Mouse (Mus musculus) stomach, postnatal 0 days (tissue): ENCODE results near the gene Anxa7. TPM values are rescaled to one million over a fixed set of nuclear protein-coding genes. Genes with fewer than 3 reads are reported as not detected.
A peak's percentile ranks its signal among the peaks of the same experiment; 100 is the strongest.

ENCODE experiments used
- ATAC-seq: fragments of 200-750 bp; cut with Nextera tagmentation; 2 replicates; pipeline ENCODE4 v1.8.0; 2017; ENCODE audit not compliant: low FRiP score, low TSS enrichment
- DNase-seq: peaks from one replicate; pipeline ENCODE4 v3.0.0-alpha.2; 2016; ENCODE audit warnings: low spot score
- H3K27ac ChIP-seq: fragments of 300-500 bp; sonication (generic); replicated peaks from 2 replicates; pipeline ENCODE4 v1.5.1; 2014; ENCODE audit warnings: mild to moderate bottlenecking, control low read depth
- H3K27me3 ChIP-seq: fragments of 300-500 bp; sonication (generic); 2 replicates; pipeline ENCODE4 v1.6.1; 2014; ENCODE audit warnings: low read length; ENCODE audit not compliant: control insufficient read depth, insufficient read depth
- H3K36me3 ChIP-seq: fragments of 300-500 bp; sonication (generic); 2 replicates; pipeline ENCODE4 v1.6.1; 2014; ENCODE audit warnings: low read length, mixed read lengths; ENCODE audit not compliant: control insufficient read depth, insufficient read depth
- H3K4me1 ChIP-seq: fragments of 300-500 bp; sonication (generic); replicated peaks from 2 replicates; pipeline ENCODE4 v1.6.1; 2014; ENCODE audit warnings: antibody characterized with exemption; ENCODE audit not compliant: control insufficient read depth, insufficient read depth
- H3K4me2 ChIP-seq: fragments of 300-500 bp; sonication (generic); replicated peaks from 2 replicates; pipeline ENCODE4 v1.6.1; 2014; ENCODE audit warnings: low read depth, mild to moderate bottlenecking, control low read depth, moderate library complexity
- H3K4me3 ChIP-seq: fragments of 300-500 bp; sonication (generic); 2 replicates; pipeline ENCODE4 v1.5.1; 2014; ENCODE audit warnings: low read depth, low read length, control low read depth
- H3K9ac ChIP-seq: fragments of 300-500 bp; sonication (generic); 2 replicates; pipeline ENCODE4 v1.6.1; 2014; ENCODE audit warnings: mild to moderate bottlenecking, low read length, control low read depth, mixed read lengths
- H3K9me3 ChIP-seq: fragments of 300-500 bp; sonication (generic); 2 replicates; pipeline ENCODE4 v1.6.1; 2016; ENCODE audit warnings: low read length; ENCODE audit not compliant: control insufficient read depth
- CTCF ChIP-seq: IDR thresholded peaks from 2 replicates; pipeline ENCODE4 v1.5.1; 2016; ENCODE audit warnings: antibody characterized with exemption, low read depth, mild to moderate bottlenecking, moderate library complexity
- EP300 ChIP-seq: optimal IDR thresholded peaks from 2 replicates; pipeline ENCODE3; 2016; ENCODE audit warnings: antibody characterized with exemption
- WGBS: fragments of 180-500 bp; shearing (Covaris S2); extraction: QIAGEN DNeasy Blood & Tissue Kit; methylation state at CpG from one replicate; pipeline ENCODE4 v1.1.7; 2014; 5-methylcytosine and 5-hydroxymethylcytosine counted together
- polyA plus RNA-seq: library from polyadenylated mRNA; unstranded; fragments of >200 nt; fragmentation: Nextera tagmentation; extraction: Ambion mirVana; gene quantifications from 2 replicates; pipeline ENCODE4 v1.2.1, GENCODE M21; 2015

Gene Anxa7
- polyA plus RNA-seq, 1 experiment from 2014 or later: 82.4 TPM

DNA sequence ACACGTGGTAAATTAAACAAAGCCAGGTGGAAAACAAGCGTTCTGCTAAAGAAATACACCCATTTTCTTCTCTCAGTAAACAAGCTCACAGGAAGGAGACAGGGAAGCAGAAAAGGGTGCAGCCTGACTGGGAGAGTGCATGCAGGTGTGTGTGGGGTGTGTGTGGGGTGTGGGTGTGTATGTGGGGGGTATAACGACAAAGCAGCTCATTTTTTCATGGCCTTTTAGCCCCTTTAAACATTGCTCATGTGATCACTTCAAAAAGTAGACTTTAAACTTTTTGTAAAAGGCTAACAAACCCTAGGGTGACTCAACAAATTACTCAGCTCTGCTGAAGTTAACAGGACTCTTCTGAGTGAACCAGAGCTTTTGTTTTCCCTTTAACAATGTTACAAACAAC lies 1.5 kb downstream of the Anxa7 start:
- H3K4me1 ChIP-seq: 0 out of 2 replicates have a peak, but pooled peaks cover 2% of the 10 kb centered on the region
- H3K9me3 ChIP-seq: no peaks in the 10 kb centered on the region
- peak overlapping the region; percentile 97 for H3K27ac ChIP-seq
- DNase-seq (peak; percentile 61), ATAC-seq (peak; percentile 73)
- WGBS: 24% methylated on average over 3 of the region's 3 CpGs
- no peaks in the 10 kb centered on the region for H3K36me3 ChIP-seq
- no peak for TF ChIP-seq CTCF
- TF ChIP-seq EP300: peak; percentile 10
- H3K27me3 ChIP-seq: no peaks in the 10 kb centered on the region
- H3K4me3 ChIP-seq: peak overlapping the region; percentile 72; the same call in 1 of the 2 replicates
- H3K9ac ChIP-seq: no peak overlapping the region
- H3K4me2 ChIP-seq: peak overlapping the region; percentile 78; the same call in 1 of the 2 replicates

- no peaks in the 10 kb centered on the region for H3K9me3 ChIP-seq
- no peak overlapping the region for H3K9ac ChIP-seq
- DNase-seq (no peak), ATAC-seq (no peak)
- peak overlapping the region; percentile 35 for H3K4me2 ChIP-seq
- H3K27me3 ChIP-seq: no peaks in the 10 kb centered on the region
- no peak for TF ChIP-seq CTCF
- no peak for TF ChIP-seq EP300
- H3K4me1 ChIP-seq: 0 out of 2 replicates have a peak, but pooled peaks cover 2% of the 10 kb centered on the region
- no peak overlapping the region for H3K4me3 ChIP-seq
- no peak overlapping the region; the same call in 1 of the 2 replicates for H3K27ac ChIP-seq
- no peaks in the 10 kb centered on the region; the same call in 1 of the 2 replicates for H3K36me3 ChIP-seq
- WGBS: 56% methylated on average over 4 of the region's 4 CpGs
These were observed 2.5 kb downstream of the Anxa7 start for GRCm38 (mm10) chr14:20477261-20478025.

DNA sequence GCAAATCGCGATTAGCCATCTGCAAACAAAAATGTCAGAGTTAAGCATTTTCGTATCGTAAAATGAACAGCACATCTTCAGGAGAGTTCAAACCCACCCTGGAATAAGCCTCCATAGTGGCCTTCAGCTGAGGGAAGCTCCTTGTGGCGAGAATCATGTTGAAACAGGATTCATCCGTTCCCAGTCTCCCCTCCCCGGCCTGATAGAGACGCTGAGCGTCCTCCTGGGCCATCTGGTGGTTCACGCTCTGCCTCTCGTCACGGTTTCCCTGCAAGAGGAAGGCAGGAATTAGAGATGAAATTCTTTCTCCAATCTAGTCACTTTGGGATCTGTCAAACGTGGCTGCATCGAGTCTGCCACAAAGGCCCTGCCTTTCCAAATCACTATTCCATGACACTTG lies 19.7 kb downstream of the Anxa7 start:
- Histone ChIP-seq H3K9ac (no peak overlapping the region), H3K4me3 (no peak overlapping the region), H3K36me3 (peaks cover 39% of the 10 kb centered on the region), H3K4me1 (no peaks in the 10 kb centered on the region), H3K9me3 (no peaks in the 10 kb centered on the region), H3K4me2 (no peak overlapping the region), H3K27ac (no peak overlapping the region), H3K27me3 (no peaks in the 10 kb centered on the region)
- 71% methylated on average over 14 of the region's 14 CpGs for WGBS
- no peak for DNase-seq
- no peak for TF ChIP-seq EP300
- TF ChIP-seq CTCF: no peak
- ATAC-seq: no peak

DNA sequence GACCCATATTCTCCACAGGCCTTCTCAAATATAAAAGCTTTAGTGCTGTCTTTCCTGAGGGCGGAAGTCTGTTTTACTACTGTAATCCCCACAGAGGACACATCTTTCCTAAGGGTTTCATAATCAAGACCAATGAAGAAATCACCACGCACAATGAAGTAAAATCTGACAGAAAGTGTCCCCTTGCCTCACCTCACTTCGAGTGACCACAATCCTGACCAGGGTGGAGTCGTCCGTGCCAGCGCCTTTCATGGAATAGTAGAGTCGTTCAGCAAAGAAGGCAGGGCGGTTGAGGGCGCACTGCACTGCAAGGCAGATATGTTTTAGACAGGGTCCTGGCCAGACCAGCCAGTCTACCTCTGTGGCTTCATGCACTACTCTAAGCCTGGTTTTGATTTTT lies 21.6 kb downstream of the Anxa7 start:
- no peak overlapping the region for H3K9ac ChIP-seq
- H3K27ac ChIP-seq: no peak overlapping the region
- H3K4me2 ChIP-seq: no peak overlapping the region
- no peaks in the 10 kb centered on the region for H3K9me3 ChIP-seq
- H3K4me3 ChIP-seq: no peak overlapping the region
- no peak for TF ChIP-seq EP300
- TF ChIP-seq CTCF: no peak
- H3K4me1 ChIP-seq: no peaks in the 10 kb centered on the region
- peaks cover 35% of the 10 kb centered on the region for H3K36me3 ChIP-seq
- no peak for DNase-seq
- no peak for ATAC-seq
- 90% methylated on average over 9 of the region's 9 CpGs for WGBS
- H3K27me3 ChIP-seq: no peaks in the 10 kb centered on the region

DNA sequence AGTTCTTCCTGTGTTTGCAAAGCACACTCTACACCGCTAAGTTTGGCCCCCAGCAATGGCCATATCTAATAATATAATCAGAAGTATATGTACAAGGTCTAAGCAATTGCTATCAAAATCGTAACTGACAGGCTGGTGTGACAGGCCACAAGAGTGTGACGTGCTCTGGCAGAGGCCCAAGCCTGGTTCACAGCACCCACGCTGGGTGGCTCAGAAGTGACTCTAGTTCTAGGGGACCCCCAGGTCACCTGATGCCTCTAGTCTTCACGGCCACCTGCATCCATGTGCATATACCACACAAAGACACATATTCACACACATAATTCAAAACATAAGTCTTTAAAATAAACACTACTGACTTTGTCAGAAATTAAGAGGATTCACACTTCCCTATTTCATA lies 27.0 kb downstream of the Anxa7 start:
- Histone ChIP-seq H3K36me3 (peaks cover 8% of the 10 kb centered on the region), H3K27me3 (no peaks in the 10 kb centered on the region), H3K9ac (no peak overlapping the region), H3K4me3 (no peak overlapping the region), H3K4me2 (no peak overlapping the region), H3K9me3 (no peaks in the 10 kb centered on the region), H3K27ac (no peak overlapping the region), H3K4me1 (no peaks in the 10 kb centered on the region)
- no peak for TF ChIP-seq EP300
- no peak for TF ChIP-seq CTCF
- ATAC-seq: peak; percentile 22; the same call in 1 of the 2 replicates
- WGBS: 85% methylated on average over 5 of the region's 5 CpGs
- no peak for DNase-seq

DNA sequence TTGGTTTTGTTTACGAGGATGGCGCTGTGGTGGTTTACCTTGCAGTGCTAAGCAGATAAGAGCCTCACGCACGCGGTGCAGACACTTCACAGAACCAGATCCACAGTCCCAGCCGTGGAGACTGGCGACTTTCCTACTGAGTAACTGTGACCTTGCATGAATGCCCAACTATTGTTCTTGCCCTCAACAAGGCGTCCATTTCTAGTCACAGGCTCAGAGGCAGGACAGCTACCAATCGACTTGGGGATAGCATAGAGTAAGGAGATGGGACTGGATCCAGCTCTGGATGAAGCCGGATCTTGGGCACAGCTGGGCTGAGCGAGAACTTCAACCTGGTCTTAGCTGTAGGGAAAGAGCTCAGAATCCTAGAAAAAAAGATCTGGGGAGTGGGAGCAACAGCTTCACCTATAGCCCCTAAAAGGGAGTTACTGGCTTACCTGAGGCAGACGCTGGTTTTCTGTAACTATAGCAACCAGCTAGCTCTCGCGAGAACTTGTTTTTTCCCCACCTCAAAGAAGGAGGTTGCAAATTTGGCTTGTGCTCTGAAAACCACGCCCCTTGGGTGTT lies 28.1 kb downstream of the Anxa7 start, which contains the start of gene Cfap70:
Gene Cfap70 (minus strand): TSS at position 462 of the 567 bp plus-strand sequence.
- WGBS: 2% methylated on average over 15 of the region's 15 CpGs
- TF ChIP-seq EP300 (no peak), CTCF (no peak)
- no peaks in the 10 kb centered on the region for H3K9me3 ChIP-seq
- peak within 1 kb of the TSS; percentile 53 for H3K9ac ChIP-seq
- no peak within 1 kb of the TSS for H3K27ac ChIP-seq
- ATAC-seq: peak; percentile 53
- peak within 1 kb of the TSS; percentile 65 for H3K4me2 ChIP-seq
- DNase-seq: peak; percentile 69
- H3K27me3 ChIP-seq: no peaks in the 10 kb centered on the region
- peak within 1 kb of the TSS; percentile 41 for H3K4me3 ChIP-seq
- no peaks in the 10 kb centered on the region for H3K4me1 ChIP-seq
- peaks cover 6% of the 10 kb centered on the region for H3K36me3 ChIP-seq
